Mouse (Mus musculus) embryonic fibroblast, embryonic 13.5 days (primary cell): ENCODE data around the gene Copb1. TPM values are rescaled to one million over a fixed set of nuclear protein-coding genes. Genes with fewer than 3 reads are reported as not detected.

ENCODE experiments used
- H3K27ac ChIP-seq: 2 replicates; pipeline ENCODE4 v1.5.1; 2012; ENCODE audit warnings: low read length, control low read depth, inconsistent platforms; ENCODE audit not compliant: insufficient read depth
- H3K4me1 ChIP-seq: 2 replicates; pipeline ENCODE4 v1.6.1; 2011; ENCODE audit warnings: low read length; ENCODE audit not compliant: control insufficient read depth, insufficient read depth
- H3K4me3 ChIP-seq: 2 replicates; pipeline ENCODE4 v1.5.1; 2011; ENCODE audit warnings: mild to moderate bottlenecking, control low read depth, low read length; ENCODE audit not compliant: insufficient read depth
- CTCF ChIP-seq: IDR thresholded peaks from 2 replicates; pipeline ENCODE4 v1.5.1; 2011; ENCODE audit warnings: mild to moderate bottlenecking, control low read depth, low read length, moderate library complexity, borderline replicate concordance; ENCODE audit not compliant: insufficient read depth
- POLR2A ChIP-seq: IDR thresholded peaks from 2 replicates; pipeline ENCODE4 v1.6.1; 2011; ENCODE audit warnings: low read depth, mild to moderate bottlenecking, control low read depth, low read length, moderate library complexity
- polyA plus RNA-seq: library from polyadenylated mRNA; stranded (reverse); fragments of >200 nt; gene quantifications from 2 replicates; pipeline ENCODE4 v1.2.4, GENCODE M21; 2011; ENCODE audit warnings: low read depth; ENCODE audit not compliant: missing spikeins, insufficient read length

Gene Copb1
- polyA plus RNA-seq, 1 experiment = 202 TPM

GRCm38 (mm10) chr7:114283006-114283405, 28.5 kb upstream of the Copb1 start:
- TF ChIP-seq POLR2A (no peak), CTCF (no peak)
- H3K4me1 ChIP-seq = no peaks in the 10 kb centered on the region
- no peak overlapping the region for H3K27ac ChIP-seq
- H3K4me3 ChIP-seq = no peak overlapping the region

GRCm38 (mm10) chr7:114281671-114282070, 27.2 kb upstream of the Copb1 start:
- H3K27ac ChIP-seq = no peak overlapping the region
- H3K4me3 ChIP-seq = no peak overlapping the region
- no peaks in the 10 kb centered on the region for H3K4me1 ChIP-seq
- TF ChIP-seq CTCF (no peak), POLR2A (no peak)

GRCm38 (mm10) chr7:114276005-114276752, 21.7 kb upstream of the Copb1 start, which contains the start of gene Psma1:
Gene Psma1 (minus strand): TSS chr7:114276118.
- peaks cover 2% of the 10 kb centered on the region; the same call in 1 of the 2 replicates for H3K4me1 ChIP-seq
- H3K4me3 ChIP-seq = peak within 1 kb of the TSS; percentile 78
- H3K27ac ChIP-seq = no peak within 1 kb of the TSS
- TF ChIP-seq POLR2A = peak; percentile 91
- no peak for TF ChIP-seq CTCF

DNA sequence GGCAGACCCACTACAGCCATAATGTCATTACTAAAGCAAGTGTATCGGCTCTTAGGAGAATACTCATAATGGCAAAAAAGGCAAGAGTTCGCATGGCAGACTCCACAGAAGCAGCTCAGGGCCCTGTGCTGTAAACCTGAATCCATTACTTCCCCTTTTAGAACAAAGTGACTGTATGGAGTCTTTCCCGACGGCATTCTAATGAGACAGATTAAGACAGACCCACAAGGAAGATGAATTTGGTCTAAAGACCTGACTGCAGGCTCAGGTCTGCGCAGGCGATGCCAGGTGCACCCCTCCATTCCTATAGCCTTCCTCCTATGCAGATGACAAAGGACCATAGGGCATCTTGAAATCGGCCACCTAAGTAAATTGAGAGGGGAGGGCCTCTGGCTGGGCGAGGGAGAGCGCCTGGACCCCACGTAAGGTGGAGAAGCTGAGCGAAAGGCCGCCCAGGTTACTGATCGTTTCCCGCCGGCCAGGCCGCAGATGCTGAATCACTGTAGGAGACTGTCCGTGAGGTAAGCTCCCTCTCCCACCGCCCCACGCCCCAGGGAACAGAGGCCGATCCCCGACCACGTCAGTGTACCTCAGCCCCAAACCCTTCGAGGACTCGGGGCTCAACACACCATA, 21.0 kb upstream of the Copb1 start:
- TF ChIP-seq POLR2A (no peak), CTCF (no peak)
- H3K4me3 ChIP-seq = peak overlapping the region; percentile 78
- peaks cover 2% of the 10 kb centered on the region; the same call in 1 of the 2 replicates for H3K4me1 ChIP-seq
- H3K27ac ChIP-seq = no peak overlapping the region

DNA sequence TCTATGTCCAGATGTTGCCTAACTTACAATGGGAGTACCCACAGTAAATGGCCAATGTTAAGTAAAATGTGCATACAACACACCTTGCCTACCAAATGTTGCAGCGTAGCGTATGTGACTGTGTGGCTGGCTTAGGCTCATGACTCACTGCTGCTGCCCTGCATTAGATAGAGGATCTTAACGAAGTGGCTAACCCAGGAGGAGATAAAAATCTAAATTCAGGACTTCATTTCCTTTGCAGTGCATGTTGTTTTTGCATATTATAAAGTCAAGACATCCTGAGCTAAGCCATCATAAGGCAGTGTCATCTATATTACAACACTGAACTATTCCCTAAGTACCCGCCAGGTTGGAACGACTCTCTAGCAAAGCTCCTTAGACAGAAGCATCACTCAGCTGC, 13.9 kb upstream of the Copb1 start:
- no peak overlapping the region for H3K27ac ChIP-seq
- TF ChIP-seq CTCF = no peak
- no peak for TF ChIP-seq POLR2A
- no peaks in the 10 kb centered on the region; the same call in 1 of the 2 replicates for H3K4me1 ChIP-seq
- H3K4me3 ChIP-seq = no peak overlapping the region

DNA sequence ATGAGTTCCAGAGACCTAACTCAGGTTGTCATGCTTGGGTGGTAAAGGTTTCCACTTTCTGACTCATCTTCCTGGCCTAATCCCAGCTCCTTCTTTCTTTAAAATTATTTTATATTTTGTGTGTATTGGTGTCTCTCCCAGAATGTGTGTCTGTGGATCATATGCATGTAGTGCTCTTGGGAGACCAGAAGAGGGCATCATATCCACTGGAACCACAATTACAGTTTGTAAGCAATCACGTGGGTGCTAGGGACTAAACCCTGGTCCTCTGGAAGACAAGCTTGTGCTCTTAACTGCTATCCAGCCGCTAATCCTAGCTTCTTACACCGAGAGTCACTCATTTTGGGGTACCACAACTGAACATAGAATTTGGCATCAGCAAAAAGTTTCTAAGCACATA, 2.8 kb downstream of the Copb1 start:
- no peak for TF ChIP-seq CTCF
- TF ChIP-seq POLR2A = no peak
- H3K4me1 ChIP-seq = peaks cover 4% of the 10 kb centered on the region
- no peak overlapping the region for H3K4me3 ChIP-seq
- no peak overlapping the region for H3K27ac ChIP-seq

- Histone ChIP-seq H3K4me3 (no peak overlapping the region), H3K4me1 (no peaks in the 10 kb centered on the region), H3K27ac (no peak overlapping the region)
- no peak for TF ChIP-seq CTCF
- no peak for TF ChIP-seq POLR2A
Observed at GRCm38 (mm10) chr7:114233980-114234379, 20.5 kb downstream of the Copb1 start.

DNA sequence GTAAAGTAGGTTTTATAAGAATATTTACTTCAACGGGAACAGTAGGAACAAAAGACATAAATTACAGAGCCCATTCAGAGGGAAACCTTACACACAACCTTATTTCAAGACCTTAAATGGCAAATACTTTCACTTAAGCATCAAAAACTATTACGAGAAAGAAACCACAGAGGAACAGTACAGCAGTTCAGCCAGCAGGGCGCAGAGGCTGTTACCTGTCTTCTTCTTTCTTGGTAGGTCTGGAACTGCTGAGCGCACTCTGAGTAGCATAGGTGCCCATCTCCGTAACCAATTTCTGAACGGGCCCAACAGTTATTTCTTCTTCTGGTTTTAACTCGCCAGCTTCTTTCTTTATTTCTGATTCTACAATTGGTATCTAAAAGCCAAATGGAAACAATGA, 21.5 kb downstream of the Copb1 start:
- Histone ChIP-seq H3K4me1 (no peaks in the 10 kb centered on the region), H3K4me3 (no peak overlapping the region), H3K27ac (no peak overlapping the region)
- TF ChIP-seq POLR2A = no peak

DNA sequence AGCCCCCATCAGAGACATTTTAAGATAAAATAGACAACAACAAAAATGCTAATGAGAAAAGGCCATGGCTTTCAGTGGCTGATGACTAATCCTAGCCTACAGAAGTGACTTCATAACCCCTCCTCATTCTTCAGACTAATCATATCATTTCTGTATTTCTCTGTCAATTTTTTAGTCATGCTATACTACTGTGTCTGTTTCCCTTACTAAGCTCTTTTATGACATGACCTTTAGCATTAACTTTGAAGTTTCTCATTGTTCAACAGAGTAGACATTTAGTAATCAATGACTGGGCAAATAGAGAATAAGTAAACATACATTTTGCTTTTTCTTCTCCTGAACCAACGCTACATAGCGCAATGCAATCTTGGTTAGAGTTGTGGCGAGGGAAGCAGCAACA, 22.7 kb downstream of the Copb1 start:
- H3K4me3 ChIP-seq = no peak overlapping the region
- no peaks in the 10 kb centered on the region for H3K4me1 ChIP-seq
- no peak for TF ChIP-seq CTCF
- no peak for TF ChIP-seq POLR2A
- H3K27ac ChIP-seq = no peak overlapping the region

DNA sequence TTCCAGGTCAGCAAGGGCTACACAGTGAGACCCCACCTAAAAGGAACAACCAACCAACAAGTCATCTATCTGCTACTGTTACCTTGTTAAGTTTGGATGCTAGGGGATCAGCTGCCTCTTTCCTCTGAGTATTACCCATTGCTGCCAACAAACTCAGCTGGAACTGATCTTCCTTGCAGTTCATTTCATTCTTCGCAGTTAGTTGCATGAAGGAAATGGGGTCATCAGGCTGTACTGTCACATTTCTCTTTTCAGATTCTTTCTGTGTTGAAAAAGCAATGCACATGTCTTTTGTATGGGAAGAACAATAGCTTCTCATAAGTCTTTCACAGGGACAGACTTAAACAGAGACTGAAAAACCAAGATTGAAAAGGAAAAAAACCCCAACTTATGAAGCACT, 28.0 kb downstream of the Copb1 start:
- TF ChIP-seq POLR2A (no peak), CTCF (no peak)
- H3K4me3 ChIP-seq = no peak overlapping the region
- H3K27ac ChIP-seq = no peak overlapping the region
- no peaks in the 10 kb centered on the region for H3K4me1 ChIP-seq

DNA sequence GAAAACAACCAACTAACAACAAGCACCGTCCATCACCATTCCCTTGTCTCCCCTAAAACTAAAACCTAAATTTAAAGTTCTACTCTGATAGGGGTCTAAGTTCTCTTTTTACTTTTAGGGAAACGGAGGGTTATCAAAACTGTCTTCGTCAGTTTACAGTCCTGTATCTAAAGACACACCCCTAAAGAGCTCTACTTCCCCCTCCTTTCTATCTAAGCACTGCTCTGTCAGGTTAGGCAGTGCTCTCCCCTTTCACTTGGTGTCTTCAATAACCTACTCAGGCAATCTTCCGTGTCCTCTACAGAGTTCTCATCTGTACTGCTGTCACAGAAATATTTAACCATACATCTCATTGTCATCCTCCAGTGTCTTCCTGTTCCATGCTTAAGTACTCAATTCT, 34.1 kb downstream of the Copb1 start:
- H3K4me3 ChIP-seq = no peak overlapping the region
- TF ChIP-seq CTCF (no peak), POLR2A (no peak)
- no peaks in the 10 kb centered on the region for H3K4me1 ChIP-seq
- H3K27ac ChIP-seq = no peak overlapping the region
